Mouse (Mus musculus) hindbrain, postnatal 0 days (tissue): Measurements from ENCODE around the gene Ccdc187. TPM values are rescaled to one million over a fixed set of nuclear protein-coding genes. Genes with fewer than 3 reads are reported as not detected.

Experiments used
- ATAC-seq: fragments of 200-750 bp; cut with Nextera tagmentation; 2 replicates; pipeline ENCODE4 v1.8.0; 2017; ENCODE audit warnings: mild to moderate bottlenecking, moderate TSS enrichment, moderate library complexity
- DNase-seq: peaks from one replicate; pipeline ENCODE4 v3.0.0-alpha.2; 2015; ENCODE audit warnings: low spot score
- H3K27ac ChIP-seq: fragments of 300-500 bp; sonication (generic); 2 replicates; pipeline ENCODE4 v1.5.1; 2014; ENCODE audit warnings: mild to moderate bottlenecking
- H3K27me3 ChIP-seq: fragments of 300-500 bp; sonication (generic); 2 replicates; pipeline ENCODE4 v1.6.1; 2014; ENCODE audit warnings: low read length, mixed read lengths; ENCODE audit not compliant: insufficient read depth
- H3K36me3 ChIP-seq: fragments of 300-500 bp; sonication (generic); 2 replicates; pipeline ENCODE4 v1.6.1; 2014; ENCODE audit warnings: low read length, mixed read lengths; ENCODE audit not compliant: insufficient read depth
- H3K4me1 ChIP-seq: fragments of 300-500 bp; sonication (generic); 2 replicates; pipeline ENCODE4 v1.6.1; 2014; ENCODE audit warnings: antibody characterized with exemption, low read length, mixed read lengths; ENCODE audit not compliant: insufficient read depth
- H3K4me2 ChIP-seq: fragments of 300-500 bp; sonication (generic); 2 replicates; pipeline ENCODE4 v1.6.1; 2014; ENCODE audit warnings: low read depth, mild to moderate bottlenecking, low read length, moderate library complexity, mixed read lengths
- H3K4me3 ChIP-seq: fragments of 300-500 bp; sonication (generic); 2 replicates; pipeline ENCODE4 v1.5.1; 2014; ENCODE audit warnings: low read length
- H3K9ac ChIP-seq: fragments of 300-500 bp; sonication (generic); replicated peaks from 2 replicates; pipeline ENCODE4 v1.6.1; 2014; ENCODE audit warnings: mild to moderate bottlenecking, low read length, moderate library complexity, mixed read lengths
- H3K9me3 ChIP-seq: fragments of 300-500 bp; sonication (generic); 2 replicates; pipeline ENCODE4 v1.6.1; 2016; ENCODE audit warnings: low read length, mixed read lengths
- CTCF ChIP-seq: IDR thresholded peaks from 2 replicates; pipeline ENCODE4 v1.5.1; 2016; ENCODE audit warnings: antibody characterized with exemption, control low read depth, low read depth
- WGBS: fragments of 180-500 bp; shearing (Covaris S2); extraction: QIAGEN DNeasy Blood & Tissue Kit; methylation state at CpG from one replicate; pipeline ENCODE4 v1.1.7; 2014; 5-methylcytosine and 5-hydroxymethylcytosine counted together
- polyA plus RNA-seq: library from polyadenylated mRNA; unstranded; fragments of >200 nt; fragmentation: Nextera tagmentation; extraction: Ambion mirVana; gene quantifications from 2 replicates; pipeline ENCODE4 v1.2.1, GENCODE M21; 2015
- total RNA-seq: library from RNA; depleted of rRNA; stranded (reverse); fragments of >200 nt; gene quantifications from 2 replicates; pipeline ENCODE4 v1.2.3, GENCODE M21; 2014

Gene Ccdc187
- total and polyA plus RNA-seq, 2 experiments from 2014 or later = 0.18 to 2.7 TPM

DNA sequence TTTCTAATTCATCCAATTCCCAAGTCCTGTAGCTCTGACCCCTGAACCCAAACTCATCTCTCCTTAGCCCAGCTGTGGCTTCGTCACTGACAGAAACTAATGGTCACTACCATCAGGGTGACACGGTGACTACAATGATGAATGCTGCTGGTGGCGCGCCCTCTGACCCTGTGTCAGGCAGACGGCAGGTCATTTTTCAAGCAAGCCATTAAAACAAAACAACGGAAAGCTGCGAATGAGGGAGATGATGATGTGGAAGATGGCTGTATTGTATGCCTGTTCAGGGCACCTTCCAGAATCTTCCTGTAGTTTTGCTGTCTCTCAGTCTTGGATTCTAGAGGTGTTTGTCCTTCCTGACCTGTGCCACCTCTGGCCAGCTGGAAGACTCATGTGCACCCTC is 8.0 kb downstream of the Ccdc187 start:
- DNase-seq (no peak), ATAC-seq (no peak)
- Histone ChIP-seq H3K4me2 (no peak overlapping the region), H3K4me1 (peaks cover 4% of the 10 kb centered on the region; the same call in 1 of the 2 replicates), H3K27ac (no peak overlapping the region), H3K9me3 (no peaks in the 10 kb centered on the region), H3K4me3 (no peak overlapping the region), H3K9ac (no peak overlapping the region), H3K27me3 (no peaks in the 10 kb centered on the region), H3K36me3 (no peaks in the 10 kb centered on the region)
- WGBS = 45% methylated on average over 7 of the region's 7 CpGs
- TF ChIP-seq CTCF = no peak

GRCm38 (mm10) chr2:26285804-26286203 is 8.6 kb downstream of the Ccdc187 start:
- whole genome bisulfite sequencing = 28% methylated on average over 7 of the region's 7 CpGs
- DNase-seq (peak; percentile 57), ATAC-seq (0 out of 2 replicates have a peak, but pooled peaks have one; percentile 35)
- Histone ChIP-seq H3K4me3 (no peak overlapping the region), H3K27ac (no peak overlapping the region), H3K27me3 (no peaks in the 10 kb centered on the region), H3K9me3 (no peaks in the 10 kb centered on the region), H3K4me1 (peaks cover 4% of the 10 kb centered on the region; the same call in 1 of the 2 replicates), H3K36me3 (no peaks in the 10 kb centered on the region), H3K4me2 (no peak overlapping the region), H3K9ac (no peak overlapping the region)
- no peak for TF ChIP-seq CTCF

GRCm38 (mm10) chr2:26280594-26280993 is 13.8 kb downstream of the Ccdc187 start:
- WGBS = 60% methylated on average over 11 of the region's 11 CpGs
- TF ChIP-seq CTCF = no peak
- DNase-seq (no peak), ATAC-seq (peak; percentile 21; the same call in 1 of the 2 replicates)
- H3K27me3 ChIP-seq = no peaks in the 10 kb centered on the region
- H3K9ac ChIP-seq = no peak overlapping the region
- H3K27ac ChIP-seq = no peak overlapping the region
- H3K4me1 ChIP-seq = 0 out of 2 replicates have a peak, but pooled peaks cover under 1% of the 10 kb centered on the region
- H3K4me3 ChIP-seq = no peak overlapping the region
- H3K9me3 ChIP-seq = no peaks in the 10 kb centered on the region
- H3K36me3 ChIP-seq = no peaks in the 10 kb centered on the region
- no peak overlapping the region for H3K4me2 ChIP-seq

- no peaks in the 10 kb centered on the region for H3K27me3 ChIP-seq
- H3K4me3 ChIP-seq = no peak overlapping the region
- no peak overlapping the region for H3K27ac ChIP-seq
- no peak overlapping the region for H3K4me2 ChIP-seq
- H3K9ac ChIP-seq = no peak overlapping the region
- H3K36me3 ChIP-seq = no peaks in the 10 kb centered on the region
- H3K9me3 ChIP-seq = no peaks in the 10 kb centered on the region
- TF ChIP-seq CTCF = no peak
- 79% methylated on average over 3 of the region's 3 CpGs for WGBS
- no peaks in the 10 kb centered on the region for H3K4me1 ChIP-seq
- DNase-seq (no peak), ATAC-seq (no peak)
These were observed 14.6 kb downstream of the Ccdc187 start for GRCm38 (mm10) chr2:26279712-26280111.

DNA sequence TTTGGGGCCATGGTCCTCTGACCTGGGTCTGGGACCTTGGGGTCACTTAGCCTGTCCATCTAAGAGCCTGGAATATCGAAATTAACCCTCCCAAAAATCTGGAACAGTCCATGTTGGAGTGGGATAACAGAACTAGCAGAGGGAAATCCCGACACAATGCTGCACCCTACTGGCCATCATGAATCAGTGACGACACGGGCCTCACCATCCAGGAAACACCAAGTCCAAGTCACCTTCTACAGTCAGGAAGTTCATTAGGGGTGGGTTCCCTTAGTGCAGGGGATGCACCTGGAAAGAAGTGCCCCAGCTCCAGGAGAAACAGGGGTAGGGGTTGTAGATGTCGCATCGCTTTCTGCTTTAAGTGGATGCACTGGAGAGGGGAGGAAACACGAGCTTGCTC is 20.7 kb downstream of the Ccdc187 start:
- peak; percentile 75 for ATAC-seq
- Histone ChIP-seq H3K27me3 (no peaks in the 10 kb centered on the region), H3K4me2 (no peak overlapping the region)

GRCm38 (mm10) chr2:26268216-26268615 is 26.1 kb downstream of the Ccdc187 start:
- H3K4me1 ChIP-seq = no peaks in the 10 kb centered on the region
- H3K9ac ChIP-seq = no peak overlapping the region
- H3K36me3 ChIP-seq = no peaks in the 10 kb centered on the region
- H3K27ac ChIP-seq = no peak overlapping the region
- no peaks in the 10 kb centered on the region for H3K27me3 ChIP-seq
- DNase-seq (no peak), ATAC-seq (no peak)
- WGBS = 60% methylated on average over 3 of the region's 3 CpGs
- no peak overlapping the region for H3K4me3 ChIP-seq
- H3K4me2 ChIP-seq = no peak overlapping the region
- no peak for TF ChIP-seq CTCF
- H3K9me3 ChIP-seq = no peaks in the 10 kb centered on the region

More for the DNA sequence above, 20.7 kb downstream of the Ccdc187 start:
- TF ChIP-seq CTCF = peak; percentile 89
- H3K4me1 ChIP-seq = no peaks in the 10 kb centered on the region
- DNase-seq = peak; percentile 85
- WGBS = 17% methylated on average over 7 of the region's 7 CpGs
- H3K36me3 ChIP-seq = no peaks in the 10 kb centered on the region
- H3K27ac ChIP-seq = no peak overlapping the region
- H3K4me3 ChIP-seq = no peak overlapping the region
- no peak overlapping the region for H3K9ac ChIP-seq
- no peaks in the 10 kb centered on the region for H3K9me3 ChIP-seq

- H3K9ac ChIP-seq = no peak overlapping the region
- no peak overlapping the region for H3K4me2 ChIP-seq
- TF ChIP-seq CTCF = no peak
- no peak for ATAC-seq
- H3K4me3 ChIP-seq = no peak overlapping the region
- no peak for DNase-seq
- no peaks in the 10 kb centered on the region for H3K36me3 ChIP-seq
- H3K27me3 ChIP-seq = no peaks in the 10 kb centered on the region
- H3K4me1 ChIP-seq = no peaks in the 10 kb centered on the region
- 84% methylated on average over 10 of the region's 10 CpGs for WGBS
- no peaks in the 10 kb centered on the region for H3K9me3 ChIP-seq
- no peak overlapping the region for H3K27ac ChIP-seq
These were observed 28.2 kb downstream of the Ccdc187 start for GRCm38 (mm10) chr2:26266066-26266742.
